8 mouse cellular contexts compared by ENCODE assay signal in the genomic region with DNA sequence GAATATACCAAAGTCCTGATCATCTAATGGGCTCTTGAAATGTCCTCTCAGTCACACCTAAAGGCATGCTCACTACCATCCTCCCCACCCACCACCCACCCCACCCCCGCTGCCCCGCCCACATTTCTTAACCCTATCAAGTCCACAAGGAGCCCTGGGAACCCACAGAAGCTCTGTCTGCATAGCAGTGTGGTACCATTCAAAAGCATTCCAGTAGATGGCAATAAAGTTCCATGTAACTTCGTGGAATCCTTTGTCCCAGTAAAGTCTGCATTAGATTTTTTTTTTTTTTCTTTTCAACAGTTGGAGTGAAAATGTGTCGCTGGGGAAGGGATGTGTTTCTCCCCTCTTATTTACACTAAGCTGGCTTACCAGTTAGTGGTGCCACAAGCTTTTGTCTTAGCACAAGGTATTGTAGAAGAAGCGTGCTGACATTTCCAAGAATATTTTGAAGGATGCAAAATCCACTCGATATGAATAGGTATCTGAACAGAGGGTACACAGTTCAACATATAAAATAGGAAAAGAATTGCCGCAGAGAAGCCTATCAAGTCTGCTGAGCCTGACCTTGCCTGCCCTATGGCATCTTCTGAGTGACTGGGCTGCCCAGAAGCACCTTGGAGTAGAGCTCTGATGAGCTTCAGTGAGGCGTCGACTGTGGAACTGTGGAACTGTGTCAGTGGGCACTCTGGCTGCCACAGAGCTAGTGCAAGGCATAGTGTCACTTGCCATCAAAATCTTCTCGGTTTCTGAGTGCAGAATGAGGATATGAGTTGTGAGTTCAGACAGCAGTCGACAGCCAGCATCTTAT.
A peak's percentile ranks its signal among the peaks of the same experiment; 100 is the strongest.
DNase-seq lines count a peak whose midpoint lies in the region.

No protein-coding gene starts in this region.

- peak; percentile 4 to 13 for DNase-seq in left cerebral cortex, adult 18-20 months (ENCODE audit: low spot score in 2 of 2)
- DNase-seq in left cerebral cortex, postnatal 4 days, result no peak
- peak; percentile 78 for DNase-seq in embryo, embryonic 10 days (ENCODE audit: low spot score)
- peak; percentile 3 to 36 for DNase-seq in frontal cortex, postnatal 36 days (ENCODE audit: low spot score in 2 of 2)
- peak; percentile 58 to 80 for DNase-seq in left cerebral cortex, postnatal 14 days (ENCODE audit: low spot score in 2 of 2)
- DNase-seq in telencephalon, adult 2 months (ENCODE audit: low read depth, low spot score), result peak; percentile 27
- DNase-seq in urinary bladder, postnatal 4 days (ENCODE audit: low spot score in 2 of 2), result no peak
- no peak for DNase-seq in urinary bladder, postnatal 14 days (ENCODE audit: low spot score)

- intact Hi-C loops in left cerebral cortex, postnatal 4 days (cut with DNase I), result loop anchor here (5.0 to 10.0 kb wide), 4 partner anchors 128 to 1918 kb away; a partner anchor contains a TSS
- intact Hi-C loops in left cerebral cortex, postnatal 14 days (cut with DNase I), result loop anchor here (5.0 to 10.0 kb wide), 3 partner anchors 358 to 1226 kb away; no protein-coding TSS in a partner anchor

Comparison
In these comparisons a context has a peak if more than half of its experiments do, and no peak if none do; other contexts are left out.
1. DNase-seq: peak in left cerebral cortex, adult 18-20 months (2 of 2), embryo, embryonic 10 days (single experiment), frontal cortex, postnatal 36 days (2 of 2), left cerebral cortex, postnatal 14 days (2 of 2) and telencephalon, adult 2 months (single experiment); none in left cerebral cortex, postnatal 4 days (single experiment), urinary bladder, postnatal 4 days (0 of 2) and urinary bladder, postnatal 14 days (single experiment).